Mouse (Mus musculus) midbrain, postnatal 0 days (tissue): ENCODE results near the gene Tbc1d22b. TPM values are rescaled to one million over a fixed set of nuclear protein-coding genes. Genes with fewer than 3 reads are reported as not detected.

Experiments
- ATAC-seq: fragments of 200-750 bp; cut with Nextera tagmentation; 2 replicates; pipeline ENCODE4 v1.8.0; 2017; ENCODE audit warnings: moderate number of reproducible peaks, mild to moderate bottlenecking, moderate TSS enrichment, moderate library complexity; ENCODE audit not compliant: low FRiP score
- DNase-seq: peaks from one replicate; pipeline ENCODE4 v3.0.0-alpha.2; 2015; ENCODE audit warnings: low spot score
- H3K27ac ChIP-seq: fragments of 300-500 bp; sonication (generic); 2 replicates; pipeline ENCODE4 v1.5.1; 2014; ENCODE audit warnings: low read depth, mild to moderate bottlenecking, low read length, mixed read lengths
- H3K27me3 ChIP-seq: fragments of 300-500 bp; sonication (generic); 2 replicates; pipeline ENCODE4 v1.6.1; 2014; ENCODE audit warnings: low read length, control low read depth, mixed read lengths; ENCODE audit not compliant: insufficient read depth
- H3K36me3 ChIP-seq: fragments of 300-500 bp; sonication (generic); 2 replicates; pipeline ENCODE4 v1.6.1; 2014; ENCODE audit warnings: low read length, control low read depth, mixed read lengths; ENCODE audit not compliant: insufficient read depth
- H3K4me1 ChIP-seq: fragments of 300-500 bp; sonication (generic); 2 replicates; pipeline ENCODE4 v1.6.1; 2014; ENCODE audit warnings: mild to moderate bottlenecking, control low read depth, antibody characterized with exemption, low read length, mixed read lengths; ENCODE audit not compliant: insufficient read depth
- H3K4me2 ChIP-seq: fragments of 300-500 bp; sonication (generic); 2 replicates; pipeline ENCODE4 v1.6.1; 2014; ENCODE audit warnings: low read depth, mild to moderate bottlenecking, low read length, mixed read lengths; ENCODE audit not compliant: poor library complexity, severe bottlenecking
- H3K4me3 ChIP-seq: fragments of 300-500 bp; sonication (generic); 2 replicates; pipeline ENCODE4 v1.5.1; 2014; ENCODE audit warnings: low read depth, mild to moderate bottlenecking, low read length, moderate library complexity
- H3K9ac ChIP-seq: fragments of 300-500 bp; sonication (generic); replicated peaks from 2 replicates; pipeline ENCODE4 v1.6.1; 2014; ENCODE audit warnings: mild to moderate bottlenecking, low read length, moderate library complexity, mixed read lengths; ENCODE audit not compliant: poor library complexity, severe bottlenecking
- H3K9me3 ChIP-seq: fragments of 300-500 bp; sonication (generic); 2 replicates; pipeline ENCODE4 v1.6.1; 2016; ENCODE audit warnings: low read length, control low read depth
- CTCF ChIP-seq: IDR thresholded peaks from 2 replicates; pipeline ENCODE4 v1.5.1; 2016; ENCODE audit warnings: antibody characterized with exemption, mild to moderate bottlenecking
- WGBS: fragments of 180-500 bp; shearing (Covaris S2); extraction: QIAGEN DNeasy Blood & Tissue Kit; methylation state at CpG from one replicate; pipeline ENCODE4 v1.1.7; 2014; 5-methylcytosine and 5-hydroxymethylcytosine counted together
- polyA plus RNA-seq: library from polyadenylated mRNA; unstranded; fragments of >200 nt; fragmentation: Nextera tagmentation; extraction: Ambion mirVana; gene quantifications from 2 replicates; pipeline ENCODE4 v1.2.1, GENCODE M21; 2015
- total RNA-seq: library from RNA; depleted of rRNA; stranded (reverse); fragments of >200 nt; gene quantifications from 2 replicates; pipeline ENCODE4 v1.2.3, GENCODE M21; 2014

The Tbc1d22b gene
- total and polyA plus RNA-seq, 2 experiments from 2014 or later: 30.7 to 52.0 TPM

GRCm38 (mm10) chr17:29595891-29596770 lies 46.5 kb downstream of the Tbc1d22b start:
- no peak for ATAC-seq

DNA sequence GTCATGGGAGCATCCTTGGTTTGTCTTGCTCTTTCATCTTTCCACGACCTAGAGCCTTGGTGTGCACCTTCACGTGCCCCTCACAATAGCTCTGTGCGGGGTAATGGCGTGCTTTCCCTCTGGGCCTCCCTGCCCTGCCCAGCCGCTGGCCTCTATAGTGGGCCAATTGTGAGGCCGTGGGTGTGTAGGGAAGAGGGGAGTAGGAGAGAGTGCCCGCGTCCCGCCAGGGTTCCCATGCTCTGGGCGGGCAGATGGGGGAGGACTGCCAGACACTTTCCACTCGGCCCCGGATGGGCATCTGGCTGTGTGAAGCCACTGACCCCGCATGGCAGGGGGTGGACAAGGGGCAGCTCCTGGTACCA lies 47.2 kb downstream of the Tbc1d22b start:
- Histone ChIP-seq H3K36me3 (peaks cover 48% of the 10 kb centered on the region), H3K4me3 (no peak overlapping the region), H3K27ac (no peak overlapping the region), H3K4me2 (no peak overlapping the region), H3K9me3 (no peaks in the 10 kb centered on the region), H3K9ac (no peak overlapping the region), H3K27me3 (no peaks in the 10 kb centered on the region), H3K4me1 (no peaks in the 10 kb centered on the region)
- no peak for TF ChIP-seq CTCF
- ATAC-seq: no peak
- DNase-seq: no peak
- 76% methylated on average over 13 of the region's 13 CpGs for WGBS

More at GRCm38 (mm10) chr17:29595891-29596770, 46.5 kb downstream of the Tbc1d22b start:
- Histone ChIP-seq H3K4me3 (no peak overlapping the region), H3K36me3 (peaks cover 48% of the 10 kb centered on the region), H3K4me2 (no peak overlapping the region), H3K9me3 (no peaks in the 10 kb centered on the region), H3K4me1 (no peaks in the 10 kb centered on the region), H3K27me3 (no peaks in the 10 kb centered on the region), H3K27ac (no peak overlapping the region), H3K9ac (no peak overlapping the region)
- DNase-seq: no peak
- no peak for TF ChIP-seq CTCF
- 76% methylated on average over 15 of the region's 15 CpGs for WGBS

DNA sequence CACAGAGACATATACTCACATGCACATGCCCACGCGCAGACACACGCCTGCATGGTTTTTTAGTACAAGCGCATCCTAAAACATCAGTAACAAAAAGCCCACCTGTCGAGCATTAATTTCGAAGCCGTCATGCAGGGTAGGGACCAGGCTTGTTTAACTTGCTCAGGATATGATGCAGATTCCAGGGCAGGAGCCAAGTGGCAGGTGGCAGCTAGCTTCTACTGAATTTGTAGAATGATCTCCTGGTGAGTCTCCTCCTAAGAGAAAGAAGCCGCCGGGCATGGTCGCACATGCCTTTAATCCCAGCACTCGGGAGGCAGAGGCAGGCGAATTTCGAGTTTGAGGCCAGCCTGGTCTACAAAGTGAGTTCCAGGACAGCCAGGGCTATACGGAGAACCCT lies 49.5 kb downstream of the Tbc1d22b start:
- H3K9ac ChIP-seq: no peak overlapping the region
- H3K4me3 ChIP-seq: no peak overlapping the region
- H3K4me2 ChIP-seq: no peak overlapping the region
- H3K4me1 ChIP-seq: no peaks in the 10 kb centered on the region
- ATAC-seq (no peak), DNase-seq (no peak)
- no peaks in the 10 kb centered on the region for H3K27me3 ChIP-seq
- no peak overlapping the region for H3K27ac ChIP-seq
- no peaks in the 10 kb centered on the region for H3K9me3 ChIP-seq
- H3K36me3 ChIP-seq: peaks cover 45% of the 10 kb centered on the region
- WGBS: 92% methylated on average over 14 of the region's 14 CpGs
- TF ChIP-seq CTCF: no peak

DNA sequence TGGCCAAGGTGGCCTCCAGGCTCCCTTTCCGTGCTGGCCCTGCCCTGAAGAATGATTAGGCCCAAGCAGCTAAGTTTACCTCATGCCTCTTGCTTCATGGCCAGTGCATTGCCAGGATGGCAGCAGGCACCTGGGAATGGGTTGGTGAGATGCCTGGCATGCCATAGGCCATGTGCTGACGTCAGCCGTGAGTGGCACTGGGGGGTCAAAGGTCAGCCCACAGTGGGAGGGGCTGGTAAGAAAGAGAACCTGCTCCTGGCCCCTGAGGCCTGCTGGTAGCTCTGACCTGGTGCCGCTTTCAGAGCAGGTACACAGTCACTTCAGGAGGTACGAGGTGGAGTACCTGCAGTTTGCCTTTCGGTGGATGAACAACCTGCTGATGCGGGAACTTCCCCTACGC lies 50.0 kb downstream of the Tbc1d22b start:
- DNase-seq (no peak), ATAC-seq (no peak)
- H3K4me2 ChIP-seq: no peak overlapping the region
- no peaks in the 10 kb centered on the region for H3K9me3 ChIP-seq
- TF ChIP-seq CTCF: no peak
- H3K36me3 ChIP-seq: peaks cover 44% of the 10 kb centered on the region
- no peak overlapping the region for H3K9ac ChIP-seq
- H3K4me1 ChIP-seq: no peaks in the 10 kb centered on the region
- H3K27me3 ChIP-seq: no peaks in the 10 kb centered on the region
- no peak overlapping the region for H3K4me3 ChIP-seq
- WGBS: 88% methylated on average over 8 of the region's 8 CpGs
- no peak overlapping the region for H3K27ac ChIP-seq

DNA sequence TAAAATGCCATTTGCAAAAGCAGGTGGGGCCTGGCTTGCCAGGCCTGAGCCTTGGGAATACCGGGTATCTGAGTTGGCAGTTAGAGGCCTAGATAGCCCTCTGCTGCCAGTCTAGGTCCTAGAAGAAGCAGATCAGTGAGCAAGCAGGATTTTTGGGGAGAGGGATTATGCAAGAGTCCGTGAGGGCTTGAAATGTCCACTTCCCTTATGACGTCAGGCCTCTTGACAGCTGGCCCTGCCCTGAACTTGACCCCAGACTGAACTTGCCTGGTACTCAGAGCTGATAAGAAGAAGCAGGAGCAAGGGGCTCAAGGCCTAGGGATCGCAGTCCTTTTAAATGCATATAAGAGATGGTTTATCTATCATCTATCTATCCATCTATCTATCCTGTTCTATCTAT lies 51.8 kb downstream of the Tbc1d22b start:
- Histone ChIP-seq H3K4me1 (no peaks in the 10 kb centered on the region), H3K36me3 (peaks cover 35% of the 10 kb centered on the region), H3K9me3 (no peaks in the 10 kb centered on the region), H3K27ac (no peak overlapping the region), H3K4me3 (no peak overlapping the region), H3K27me3 (no peaks in the 10 kb centered on the region), H3K4me2 (no peak overlapping the region), H3K9ac (no peak overlapping the region)
- 88% methylated on average over 4 of the region's 4 CpGs for WGBS
- ATAC-seq (no peak), DNase-seq (no peak)
- TF ChIP-seq CTCF: no peak

DNA sequence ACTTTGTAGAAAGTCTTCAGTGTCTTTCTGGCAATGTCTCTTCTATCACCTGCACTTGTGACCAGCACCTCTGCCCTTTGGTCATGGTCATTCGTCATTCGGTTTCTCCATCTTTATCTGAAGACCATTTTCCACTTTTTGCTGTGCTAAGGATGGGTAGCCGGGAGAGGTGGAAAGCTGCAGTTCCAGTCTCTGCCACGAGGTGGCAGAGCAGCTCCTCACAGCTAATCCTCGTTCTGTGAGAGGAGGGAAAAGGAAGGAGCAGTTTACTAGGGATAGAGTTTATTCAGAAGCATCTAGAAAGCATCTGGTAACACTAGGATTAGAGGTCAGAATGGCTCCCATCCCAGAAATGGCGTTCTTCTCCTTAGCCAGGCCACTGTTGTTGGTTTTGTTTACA lies 53.7 kb downstream of the Tbc1d22b start:
- Histone ChIP-seq H3K4me2 (no peak overlapping the region), H3K4me3 (no peak overlapping the region), H3K27me3 (no peaks in the 10 kb centered on the region), H3K9me3 (no peaks in the 10 kb centered on the region), H3K9ac (no peak overlapping the region), H3K36me3 (peaks cover 29% of the 10 kb centered on the region), H3K4me1 (no peaks in the 10 kb centered on the region), H3K27ac (no peak overlapping the region)
- DNase-seq (peak; percentile 84), ATAC-seq (0 out of 2 replicates have a peak, but pooled peaks have one; percentile 35)
- peak; percentile 99 for TF ChIP-seq CTCF
- WGBS: 19% methylated on average over 6 of the region's 6 CpGs
